Mouse (Mus musculus) C2C12 (cell line): ENCODE results near the gene Spg7.

Experiments
- CEBPB ChIP-seq: IDR thresholded peaks from one replicate; pipeline ENCODE4 v1.6.1; 2011; ENCODE audit warnings: low read depth, mild to moderate bottlenecking, control low read depth, moderate library complexity
- CTCF ChIP-seq: IDR thresholded peaks from one replicate; pipeline ENCODE4 v1.5.1; 2011; ENCODE audit not compliant: control insufficient read depth, insufficient read depth, insufficient read length
- MAX ChIP-seq: IDR thresholded peaks from one replicate; pipeline ENCODE4 v1.6.1; 2011; ENCODE audit warnings: mild to moderate bottlenecking, control low read depth
- MYOD1 ChIP-seq: IDR thresholded peaks from one replicate; pipeline ENCODE4 v1.6.1; 2011; ENCODE audit warnings: low read depth; ENCODE audit not compliant: control insufficient read depth, insufficient read length
- USF1 ChIP-seq: IDR thresholded peaks from one replicate; pipeline ENCODE4 v1.6.1; 2011; ENCODE audit warnings: low read depth, mild to moderate bottlenecking, control low read depth, moderate library complexity

- TF ChIP-seq CTCF, result no peak
- no peak for TF ChIP-seq MAX
- peak; percentile 70 for TF ChIP-seq CEBPB
- TF ChIP-seq MYOD1, result no peak
- TF ChIP-seq USF1, result no peak
Observed at GRCm38 (mm10) chr8:123048402-123048801, 14.3 kb upstream of the Spg7 start.
